Mouse (Mus musculus) heart, postnatal 10 days (tissue): Measurements from ENCODE around the gene Arhgap4. TPM values are rescaled to one million over a fixed set of nuclear protein-coding genes. Genes with fewer than 3 reads are reported as not detected.
A peak's percentile ranks its signal among the peaks of the same experiment; 100 is the strongest.

Experiments used
- DNase-seq, 2 experiments: peaks; one replicate each; pipeline ENCODE4 v3.0.0; 2021
- intact Hi-C: fragments of 180-260 bp; cut with DNase I; formaldehyde crosslinking; loops from one replicate; pipeline ENCODE4 v1.15.1; 2025
- total RNA-seq, 2 experiments: library from RNA; stranded (reverse); gene quantifications; 2 replicates each; pipeline ENCODE4 v1.2.3; 2021

Gene Arhgap4
- total RNA-seq = 1 to 10 TPM; 1.8 to 2.5 TPM

DNA sequence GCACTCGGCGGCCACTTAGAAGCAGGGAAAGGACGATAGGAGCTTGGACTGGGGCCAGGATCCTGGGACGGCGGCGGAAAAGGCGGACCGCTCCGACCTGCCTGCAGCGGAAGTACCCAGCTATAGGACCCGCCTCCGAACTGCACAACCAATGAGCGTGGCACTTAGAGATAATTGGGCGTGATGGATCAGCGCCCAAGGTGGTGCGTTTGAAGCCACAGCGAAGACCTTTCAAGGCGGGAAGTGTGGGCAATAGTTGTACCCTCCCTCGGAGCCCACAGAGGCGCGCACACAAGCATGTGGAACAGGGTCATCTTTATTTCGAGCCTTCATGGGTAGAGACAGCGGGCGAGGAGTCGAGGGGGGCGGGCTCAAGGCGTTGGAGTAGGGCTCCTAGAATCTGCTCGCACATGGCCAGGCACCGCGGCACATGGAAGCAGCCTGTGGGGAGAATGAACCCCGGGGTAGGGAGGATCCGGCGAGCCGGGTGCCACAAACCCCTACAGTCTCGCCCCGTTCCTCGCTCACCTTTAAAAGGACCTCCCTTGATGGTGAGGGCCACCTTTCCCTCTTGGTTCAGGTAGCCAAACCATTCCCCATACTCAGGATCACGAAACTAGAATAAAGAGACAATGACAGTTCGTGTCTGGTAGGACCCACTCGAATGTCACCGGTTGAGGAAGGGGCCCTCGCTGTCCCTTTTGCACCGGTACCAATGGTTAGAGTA is at the start of gene Arhgap4, which contains the start of gene Naa10:
TSS of gene Arhgap4 (minus strand) at position 48 of the 727 bp plus-strand sequence.
TSS of gene Naa10 (minus strand) at position 122 of the 727 bp plus-strand sequence.
- peak; percentile 91 to 93 for DNase-seq
- intact Hi-C loops = loop anchor here (5.0 kb wide), 1 partner anchor 135 kb away; the partner anchor contains the start of genes Idh3g and Ssr4

DNA sequence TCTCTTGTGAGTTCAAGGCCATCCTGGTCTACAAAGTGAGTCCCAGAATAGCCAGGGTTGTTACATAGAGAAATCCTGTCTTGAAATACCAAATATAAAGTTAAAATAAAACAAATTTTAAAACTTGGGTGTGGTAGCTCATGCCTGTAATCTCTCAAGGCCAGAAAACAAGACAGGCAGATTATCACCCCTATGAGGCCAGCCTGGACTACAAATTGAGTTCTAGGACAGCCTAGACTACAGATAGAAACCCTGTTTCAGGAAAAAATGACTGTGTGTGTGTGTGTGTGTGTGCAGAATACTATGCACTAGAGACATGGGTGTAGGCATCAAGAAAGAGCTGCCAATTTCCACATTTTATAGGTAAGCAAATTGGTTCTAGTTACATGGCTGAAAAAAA is 49.1 kb upstream of the Arhgap4 start:
- no peak for DNase-seq
- intact Hi-C loops = loop anchor here (5.0 kb wide), 1 partner anchor 42 kb away; no protein-coding TSS in a partner anchor

DNA sequence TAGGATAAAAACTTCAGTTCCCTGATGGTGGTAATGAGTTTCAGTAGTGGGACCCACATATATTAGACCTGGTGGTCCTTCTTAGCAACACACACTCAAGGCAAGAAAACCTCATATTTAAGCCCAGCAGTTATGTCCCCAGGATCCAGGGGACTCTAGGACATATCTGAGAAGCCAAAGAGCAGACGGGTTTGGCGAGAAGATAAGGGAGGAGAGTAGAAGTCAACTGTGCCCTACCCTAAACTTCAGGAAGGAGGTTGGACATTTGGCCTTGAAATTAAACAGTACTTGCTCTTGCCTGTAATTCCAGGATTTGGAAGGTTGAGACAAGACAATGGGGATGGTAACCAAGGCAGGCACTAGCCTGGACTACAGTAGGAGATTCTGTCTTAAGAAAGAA is 48.1 kb upstream of the Arhgap4 start:
- intact Hi-C loops = loop anchor here (5.0 to 10.0 kb wide), 2 partner anchors 43 to 455 kb away; partner anchors contain the start of gene G6pdx
- DNase-seq = no peak

DNA sequence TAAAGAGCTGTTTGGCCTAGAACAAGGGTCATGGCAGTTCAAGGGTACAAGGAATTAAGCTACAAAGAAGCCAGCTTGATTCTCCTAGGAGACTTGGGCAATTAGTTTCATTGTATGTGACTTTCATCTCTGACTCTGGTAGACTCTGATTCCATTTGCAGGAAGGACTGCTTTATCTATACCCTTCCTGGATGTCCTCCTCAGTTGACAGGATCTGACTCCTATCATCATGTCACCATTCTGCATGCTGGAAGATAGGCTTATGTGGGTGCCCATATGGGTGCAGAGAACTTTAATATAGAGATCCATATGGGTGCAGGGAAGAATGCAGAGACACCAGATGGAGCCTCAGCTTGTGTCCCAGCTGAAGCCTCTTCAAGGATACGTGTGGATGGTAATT is 47.5 kb upstream of the Arhgap4 start:
- intact Hi-C loops = loop anchor here (10.0 kb wide), 1 partner anchor 456 kb away; the partner anchor contains the start of gene G6pdx
- no peak for DNase-seq

DNA sequence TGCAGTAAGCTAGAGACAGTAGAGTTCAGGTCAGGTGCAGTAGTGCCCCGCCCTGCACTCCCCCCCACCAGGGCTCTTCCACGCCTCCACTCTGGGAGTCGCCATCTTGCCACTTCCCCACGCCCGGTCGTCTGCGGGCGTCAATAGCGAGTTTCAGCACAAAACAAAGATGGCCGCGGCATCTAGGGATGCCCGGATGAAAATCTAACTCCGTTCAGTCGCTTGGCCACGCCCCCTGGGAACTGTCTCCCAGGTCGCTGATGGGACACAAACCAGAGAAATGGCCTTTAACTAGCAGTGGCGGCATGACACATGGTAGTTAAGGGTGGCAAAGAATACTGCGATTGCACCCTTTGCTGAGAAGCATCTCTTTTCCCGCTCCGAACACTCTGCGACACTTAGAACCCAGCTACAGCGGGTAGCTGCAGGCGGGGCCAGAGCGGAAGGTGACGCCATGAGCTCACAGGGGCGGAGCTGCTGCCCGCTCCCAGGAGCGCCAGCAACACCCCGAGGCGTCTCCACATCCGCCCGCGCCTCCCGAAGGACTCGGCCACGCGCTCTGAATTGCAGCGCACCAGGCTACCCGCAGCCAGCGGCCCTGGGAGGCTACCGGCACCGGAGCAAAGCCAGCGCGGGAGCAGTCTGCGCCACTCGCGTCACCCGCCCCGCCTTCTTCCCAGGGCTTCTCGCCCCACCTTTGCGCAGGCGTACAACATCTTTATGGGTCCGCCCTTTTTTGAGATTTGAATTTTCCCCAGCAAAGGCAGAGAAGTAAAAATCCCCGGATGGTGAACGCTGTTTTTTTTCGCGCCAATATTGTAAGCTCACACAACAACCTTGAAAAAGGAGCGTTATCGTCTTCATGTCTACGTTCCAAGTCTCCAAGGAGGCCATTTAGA is 45.8 kb upstream of the Arhgap4 start:
- intact Hi-C loops = loop anchor here (1.0 to 10.0 kb wide), 3 partner anchors 55 to 457 kb away; partner anchors contain the start of genes G6pdx and Irak1

DNA sequence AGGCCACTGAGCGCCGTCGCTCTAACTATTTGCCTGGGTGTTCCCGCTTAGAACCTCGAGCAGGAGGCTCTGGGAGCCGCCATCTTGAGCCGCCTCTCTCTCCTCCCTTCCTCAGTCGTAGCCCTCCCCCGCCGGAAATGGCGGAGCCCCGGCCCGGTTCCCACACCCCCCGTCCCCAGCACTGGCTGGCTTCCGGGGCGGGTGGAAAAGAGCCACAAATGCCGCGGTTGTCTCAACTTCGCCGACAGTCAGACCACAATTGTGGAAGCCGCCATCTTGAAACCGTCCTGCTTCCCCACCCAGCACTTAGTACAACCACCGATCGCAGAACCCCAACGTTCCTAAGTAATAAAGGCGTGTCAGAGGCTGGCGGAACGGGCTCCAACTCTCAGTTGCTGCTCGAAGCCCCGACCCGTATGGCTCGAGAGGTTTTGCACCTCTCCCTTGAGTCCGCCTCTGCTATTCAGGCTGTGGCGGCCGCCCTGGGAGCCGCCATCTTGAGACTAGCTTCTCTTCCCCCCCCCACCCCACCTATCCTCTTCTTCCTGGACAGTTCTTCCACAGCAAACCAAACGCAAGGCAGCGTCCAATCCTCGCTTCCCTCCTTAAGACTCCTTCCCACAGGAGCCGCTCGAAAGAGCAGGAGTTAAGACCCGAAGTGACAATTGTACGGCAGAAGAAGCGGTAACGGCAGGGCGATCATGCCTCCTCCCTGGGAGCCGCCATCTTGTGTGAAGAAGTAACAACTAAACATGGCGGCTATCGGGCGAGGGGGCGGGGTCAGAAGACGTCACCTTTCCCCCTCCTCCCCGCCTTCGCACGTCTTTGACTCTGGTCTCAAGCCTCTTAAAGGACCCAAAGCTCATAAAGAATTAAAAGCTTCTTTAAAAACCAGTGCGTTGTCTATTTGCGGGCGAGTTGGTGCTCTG is 44.8 kb upstream of the Arhgap4 start, which contains the start of gene Hcfc1:
TSS of gene Hcfc1 (minus strand) at position 110 of the 929 bp plus-strand sequence.
- intact Hi-C loops = loop anchor here (1.0 to 10.0 kb wide), 3 partner anchors 56 to 458 kb away; partner anchors contain the start of genes G6pdx and Irak1

More for the DNA sequence above, 45.8 kb upstream of the Arhgap4 start:
- peak; percentile 90 to 91 for DNase-seq

DNA sequence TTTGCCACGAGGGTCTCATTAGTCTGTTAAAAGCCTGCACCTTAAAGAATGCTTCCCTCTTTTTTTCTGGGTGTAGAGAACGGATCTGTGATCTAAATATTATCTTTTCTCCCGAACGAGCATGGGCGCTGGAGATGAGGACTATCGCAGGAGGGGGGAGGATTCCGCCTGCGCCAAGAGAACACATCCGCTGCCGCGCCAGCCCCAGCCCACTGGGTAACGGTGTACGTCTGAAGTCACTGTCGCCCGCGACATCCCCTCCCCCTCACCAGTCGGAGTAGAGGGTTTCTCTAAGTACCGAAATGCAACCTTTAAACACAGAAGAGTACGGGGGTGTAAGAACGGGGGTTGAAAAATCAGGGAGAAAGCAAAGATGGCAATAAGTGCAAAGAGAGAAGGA is 43.6 kb upstream of the Arhgap4 start:
- intact Hi-C loops = loop anchor here (10.0 kb wide), 1 partner anchor 459 kb away; the partner anchor contains the start of gene G6pdx
- peak; percentile 45 to 55 for DNase-seq

More for the DNA sequence above, 44.8 kb upstream of the Arhgap4 start, which contains the start of gene Hcfc1:
- peak; percentile 92 for DNase-seq

DNA sequence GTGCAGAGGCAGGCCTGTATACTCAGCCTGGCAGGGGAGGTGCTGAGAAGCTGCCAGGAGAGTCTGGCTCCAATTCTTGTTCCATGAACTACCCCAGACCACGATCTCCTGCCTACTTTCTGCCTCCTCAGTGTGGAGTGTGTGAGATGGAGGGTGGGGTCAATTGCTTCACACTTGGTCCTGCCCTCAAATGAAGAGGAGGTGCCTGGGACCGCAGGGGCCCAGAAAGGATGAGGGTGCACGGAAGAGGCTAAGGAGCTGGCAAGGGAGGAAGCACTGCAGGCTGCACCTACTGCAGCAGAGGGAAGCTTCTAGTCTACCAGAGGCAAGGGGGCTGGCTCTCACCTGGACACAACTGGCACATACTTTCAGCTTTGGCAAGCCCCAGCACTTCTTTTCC is 42.7 kb upstream of the Arhgap4 start:
- intact Hi-C loops = loop anchor here (10.0 kb wide), 1 partner anchor 460 kb away; the partner anchor contains the start of gene G6pdx
- DNase-seq = no peak

DNA sequence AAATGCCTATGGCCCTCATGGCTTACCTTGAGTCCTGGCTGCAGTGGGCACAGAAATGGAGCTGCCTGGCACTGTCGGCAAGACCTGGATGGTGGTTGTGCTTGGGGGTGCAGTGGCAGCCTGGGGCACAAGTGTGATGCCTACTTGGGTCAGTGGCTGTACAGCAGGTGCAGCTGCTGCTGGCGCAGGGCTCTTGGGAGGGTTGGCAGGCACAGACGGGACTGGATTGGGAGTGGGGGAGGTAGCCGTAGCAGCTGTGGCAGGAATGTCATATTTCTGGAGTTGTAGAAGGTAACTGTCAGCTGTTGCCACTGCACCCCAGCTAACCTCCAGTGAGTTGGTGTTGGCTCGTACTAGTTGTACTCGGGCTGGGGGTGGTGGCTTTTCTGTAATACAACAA is 33.3 kb upstream of the Arhgap4 start:
- intact Hi-C loops = loop anchor here (10.0 kb wide), 1 partner anchor 270 kb away; no protein-coding TSS in a partner anchor
- no peak for DNase-seq

DNA sequence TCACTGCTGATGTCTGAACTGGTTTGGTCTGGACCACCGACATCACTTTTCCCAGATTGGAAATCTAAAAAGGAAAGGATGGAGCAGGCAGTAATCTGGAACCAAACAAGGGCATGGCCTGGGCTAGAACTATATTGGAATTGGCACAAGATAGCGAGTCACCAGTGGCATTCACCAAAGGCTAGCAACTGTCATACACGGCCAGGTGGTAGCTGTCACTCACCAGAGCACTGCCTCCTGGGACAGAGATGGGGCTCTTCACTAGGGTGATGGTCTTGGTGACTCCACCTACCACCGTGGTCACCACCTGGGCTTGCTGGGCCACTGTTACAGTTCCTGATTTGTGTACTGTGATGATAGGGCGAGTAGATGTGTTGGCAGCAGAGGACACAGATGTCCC is 30.9 kb upstream of the Arhgap4 start:
- intact Hi-C loops = loop anchor here (10.0 kb wide), 1 partner anchor 272 kb away; no protein-coding TSS in a partner anchor
- DNase-seq = no peak

DNA sequence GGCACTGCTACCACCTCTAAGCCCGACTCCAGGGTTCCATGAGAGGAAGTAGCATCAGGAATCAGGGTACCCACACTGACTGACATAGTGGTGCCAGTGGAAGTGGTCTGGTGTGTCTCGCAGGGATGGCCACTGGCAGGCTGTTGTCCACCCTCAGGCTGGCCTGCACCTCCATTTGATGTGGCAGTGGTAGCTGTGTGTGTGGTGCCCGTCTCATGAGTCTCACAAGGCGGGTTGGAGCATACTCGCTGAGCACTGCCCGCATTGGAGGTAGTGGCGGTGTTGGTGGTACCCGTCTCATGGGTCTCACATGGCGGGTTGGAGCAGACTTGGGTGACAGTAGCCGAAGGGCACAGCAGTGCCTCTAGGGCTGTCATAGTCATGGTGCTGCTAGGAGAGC is 27.7 kb upstream of the Arhgap4 start:
- intact Hi-C loops = loop anchor here (5.0 to 10.0 kb wide), 3 partner anchors 235 to 895 kb away; partner anchors contain the start of genes Abcd1, Bcap31 and Slc6a8

DNA sequence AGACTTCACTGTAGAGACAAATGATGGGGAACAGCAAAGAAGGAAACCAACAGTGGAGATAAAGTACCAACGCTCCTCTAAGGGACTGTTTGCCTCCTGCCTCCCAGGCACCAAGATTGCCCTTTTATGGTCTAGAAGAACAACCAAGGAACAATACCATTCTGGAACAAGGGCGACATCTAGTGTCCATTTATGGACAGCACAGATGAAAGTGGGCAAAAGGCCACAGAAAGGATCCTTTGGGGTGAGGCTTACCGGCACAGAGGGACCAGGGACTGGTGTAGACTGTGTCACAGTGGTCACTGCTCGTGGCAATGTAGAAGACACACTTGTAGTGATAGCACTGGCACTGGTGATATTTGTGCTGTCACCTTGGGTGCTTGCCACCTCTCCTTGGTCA is 27.0 kb upstream of the Arhgap4 start:
- peak; percentile 70 to 79 for DNase-seq
- intact Hi-C loops = loop anchor here (1.0 to 10.0 kb wide), 4 partner anchors 150 to 894 kb away; partner anchors contain the start of genes Abcd1, Bcap31 and Slc6a8

More for the DNA sequence above, 27.7 kb upstream of the Arhgap4 start:
- no peak for DNase-seq

DNA sequence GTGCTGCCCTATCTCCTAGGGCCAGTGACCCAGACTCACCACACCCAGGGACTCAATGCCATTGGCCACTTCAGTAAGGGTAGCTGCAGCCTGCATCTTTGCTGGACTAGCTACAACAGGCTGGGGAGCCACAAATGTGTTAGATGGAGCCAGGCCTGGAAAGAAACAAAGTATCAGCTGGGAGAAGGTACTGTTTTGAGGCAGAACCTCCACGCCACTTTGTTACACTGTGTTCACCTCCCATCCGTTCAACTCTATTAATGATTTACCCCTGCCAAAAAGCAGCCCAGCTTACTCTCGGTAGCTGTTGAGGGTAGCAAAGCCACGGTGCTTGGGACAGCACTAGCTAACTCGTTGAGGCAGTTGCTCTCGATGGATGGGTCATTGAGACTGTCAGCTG is 25.2 kb upstream of the Arhgap4 start:
- intact Hi-C loops = loop anchor here (5.0 to 10.0 kb wide), 3 partner anchors 232 to 892 kb away; partner anchors contain the start of genes Abcd1, Bcap31 and Slc6a8
- no peak for DNase-seq

DNA sequence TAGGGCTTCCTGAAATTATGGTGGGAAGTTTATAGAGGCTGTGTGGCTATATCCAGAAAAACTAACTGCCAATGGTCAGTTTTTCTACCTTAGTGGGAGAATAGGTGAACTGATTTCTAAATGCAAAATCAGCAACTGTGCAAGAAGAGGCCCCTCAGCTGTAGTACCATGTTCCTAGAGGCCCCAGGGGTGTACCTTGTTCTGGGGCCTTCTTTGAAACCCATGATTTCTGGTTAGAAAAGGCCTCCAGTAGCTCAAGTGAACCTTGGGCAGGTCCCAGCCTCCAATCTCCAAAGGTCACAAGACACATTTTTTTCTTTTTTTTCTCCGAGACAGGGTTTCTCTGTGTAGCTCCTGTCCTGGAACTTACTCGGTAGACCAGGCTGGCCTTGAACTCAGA is 20.6 kb upstream of the Arhgap4 start:
- intact Hi-C loops = loop anchor here (10.0 kb wide), 2 partner anchors 227 to 887 kb away; partner anchors contain the start of genes Abcd1 and Bcap31
- DNase-seq = no peak

DNA sequence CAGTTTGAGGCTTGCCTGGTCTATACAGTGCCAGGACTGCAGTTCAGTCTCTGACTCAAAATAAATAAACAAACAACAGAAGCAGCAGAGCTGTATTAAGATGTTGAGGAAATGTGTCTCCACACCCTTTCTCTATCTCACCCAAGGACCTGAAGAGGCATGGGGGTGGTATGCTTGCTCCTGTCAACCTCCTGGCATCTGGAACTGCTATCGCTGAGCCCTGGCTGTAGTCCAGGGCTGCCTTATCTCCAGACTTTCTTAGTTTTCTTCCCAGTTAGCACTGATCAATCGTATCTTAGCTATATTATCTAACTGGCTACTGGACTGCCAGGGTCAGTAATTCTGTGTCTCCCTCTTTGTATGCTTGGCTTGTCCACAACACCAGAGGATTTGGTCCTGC is 20.2 kb upstream of the Arhgap4 start:
- no peak for DNase-seq
- intact Hi-C loops = loop anchor here (10.0 kb wide), 2 partner anchors 227 to 887 kb away; partner anchors contain the start of genes Abcd1 and Bcap31

DNA sequence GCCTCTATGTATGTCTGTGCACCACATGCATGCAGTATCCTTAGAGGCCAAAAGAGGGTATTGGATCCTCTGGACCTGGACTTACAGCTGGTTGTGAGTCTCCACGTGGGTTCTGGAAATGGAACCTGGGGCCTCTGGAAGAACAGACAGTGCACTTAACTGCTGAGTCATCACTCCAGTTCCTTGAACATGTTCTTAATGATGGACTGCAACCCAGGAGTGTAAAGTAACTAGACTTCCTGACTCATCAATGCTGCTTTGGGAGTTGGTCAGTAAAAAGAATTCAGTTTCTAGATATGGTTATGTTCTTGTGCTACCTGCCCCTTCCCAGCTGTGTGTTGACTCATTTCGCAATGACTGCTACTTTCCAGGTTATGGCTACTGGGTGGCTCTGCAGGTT is 10.2 kb upstream of the Arhgap4 start:
- intact Hi-C loops = no loop called here
- no peak for DNase-seq

DNA sequence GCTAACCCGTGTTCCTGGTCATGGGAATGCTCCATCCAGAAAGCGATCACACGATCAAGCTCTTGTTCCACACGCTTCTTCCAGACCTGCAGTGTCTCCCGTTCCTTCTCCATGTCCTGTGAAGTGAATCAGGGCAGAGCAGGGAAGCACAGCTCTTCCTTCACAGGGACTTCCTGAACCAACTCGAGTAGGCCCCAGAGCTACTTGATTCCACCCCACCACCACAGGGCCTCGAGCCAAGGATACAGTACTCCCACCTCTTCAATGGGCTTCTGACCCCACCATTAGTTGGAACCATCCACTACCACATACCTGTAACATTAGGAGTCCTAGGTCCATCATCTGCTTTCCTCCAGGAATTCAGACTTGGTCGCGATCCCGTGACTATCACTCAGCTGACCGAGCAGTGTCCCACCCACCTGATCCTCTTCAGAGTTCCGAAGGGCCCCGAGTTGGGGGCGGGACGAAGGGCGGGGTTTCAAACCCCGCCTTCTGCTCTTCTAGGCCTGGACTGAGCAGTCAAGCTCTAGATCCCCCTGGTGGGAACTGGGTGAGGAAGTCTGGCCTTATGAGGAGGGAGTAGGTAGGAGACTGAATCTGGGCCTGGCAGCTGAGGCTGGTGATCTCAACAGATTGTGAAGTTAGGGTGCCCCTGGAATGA is 8.9 kb upstream of the Arhgap4 start, which contains the start of gene Renbp:
TSS of gene Renbp (minus strand) at position 449 of the 661 bp plus-strand sequence.
- intact Hi-C loops = no loop called here
- peak; percentile 66 to 73 for DNase-seq

DNA sequence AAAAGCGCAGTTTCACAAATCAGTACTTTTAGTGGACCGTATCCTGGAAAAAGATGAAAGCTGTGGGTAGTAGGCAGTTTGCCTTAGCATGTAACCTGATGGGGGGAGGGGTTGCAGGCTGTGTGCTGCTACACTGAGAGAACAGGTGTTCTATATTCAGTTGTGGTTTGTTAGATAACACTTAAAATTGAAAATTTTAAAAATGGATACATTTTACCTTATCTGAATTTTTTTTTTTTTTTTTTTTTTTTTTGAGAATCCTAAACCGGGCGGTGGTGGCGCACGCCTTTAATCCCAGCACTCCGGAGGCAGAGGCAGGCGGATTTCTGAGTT is 846 bp upstream of the Arhgap4 start:
- no peak for DNase-seq
- intact Hi-C loops = loop anchor here (5.0 kb wide), 1 partner anchor 135 kb away; the partner anchor contains the start of genes Idh3g and Ssr4
